Mouse (Mus musculus) neural tube, embryonic 14.5 days (tissue): Measurements from ENCODE around the gene Slc13a2. TPM values are rescaled to one million over a fixed set of nuclear protein-coding genes. Genes with fewer than 3 reads are reported as not detected.

ENCODE experiments used
- ATAC-seq: fragments of 200-750 bp; cut with Nextera tagmentation; 2 replicates; pipeline ENCODE4 v1.8.0; 2017; ENCODE audit warnings: low read depth, mild to moderate bottlenecking, moderate TSS enrichment, moderate library complexity
- H3K27ac ChIP-seq: fragments of 300-500 bp; sonication (generic); 2 replicates; pipeline ENCODE4 v1.5.1; 2014; ENCODE audit warnings: low read depth, mild to moderate bottlenecking, control low read depth, low read length, moderate library complexity, mixed read lengths
- H3K27me3 ChIP-seq: fragments of 300-500 bp; sonication (generic); 2 replicates; pipeline ENCODE4 v1.6.1; 2014; ENCODE audit warnings: low read length; ENCODE audit not compliant: control insufficient read depth, insufficient read depth
- H3K36me3 ChIP-seq: fragments of 300-500 bp; sonication (generic); 2 replicates; pipeline ENCODE4 v1.6.1; 2014; ENCODE audit warnings: low read length, mixed read lengths; ENCODE audit not compliant: control insufficient read depth, insufficient read depth
- H3K4me1 ChIP-seq: fragments of 300-500 bp; sonication (generic); 2 replicates; pipeline ENCODE4 v1.6.1; 2014; ENCODE audit warnings: low read length; ENCODE audit not compliant: control insufficient read depth, insufficient read depth
- H3K4me2 ChIP-seq: fragments of 300-500 bp; sonication (generic); 2 replicates; pipeline ENCODE4 v1.6.1; 2014; ENCODE audit warnings: mild to moderate bottlenecking, low read depth, low read length, control low read depth
- H3K4me3 ChIP-seq: fragments of 300-500 bp; sonication (generic); 2 replicates; pipeline ENCODE4 v1.5.1; 2014; ENCODE audit warnings: low read depth, low read length, control low read depth, mixed read lengths
- H3K9ac ChIP-seq: fragments of 300-500 bp; sonication (generic); replicated peaks from 2 replicates; pipeline ENCODE4 v1.6.1; 2014; ENCODE audit warnings: low read depth, mild to moderate bottlenecking, control low read depth, low read length, mixed read lengths
- H3K9me3 ChIP-seq: fragments of 300-500 bp; sonication (generic); 2 replicates; pipeline ENCODE4 v1.6.1; 2016; ENCODE audit warnings: low read length; ENCODE audit not compliant: control insufficient read depth
- WGBS: fragments of 180-500 bp; shearing (Covaris S2); extraction: QIAGEN DNeasy Blood & Tissue Kit; methylation state at CpG from one replicate; pipeline ENCODE4 v1.1.7; 2014; 5-methylcytosine and 5-hydroxymethylcytosine counted together
- polyA plus RNA-seq: library from polyadenylated mRNA; unstranded; fragments of >200 nt; fragmentation: Nextera tagmentation; extraction: Ambion mirVana; gene quantifications from 2 replicates; pipeline ENCODE4 v1.2.1, GENCODE M21; 2014

The Slc13a2 gene
- polyA plus RNA-seq, 1 experiment from 2014 or later: not detected

GRCm38 (mm10) chr11:78355471-78356238, 66.4 kb downstream of the Slc13a2 start:
- Histone ChIP-seq H3K4me3 (no peak overlapping the region), H3K4me1 (no peaks in the 10 kb centered on the region), H3K36me3 (no peaks in the 10 kb centered on the region), H3K4me2 (no peak overlapping the region), H3K9me3 (no peaks in the 10 kb centered on the region), H3K27ac (no peak overlapping the region), H3K27me3 (no peaks in the 10 kb centered on the region), H3K9ac (no peak overlapping the region)
- ATAC-seq: no peak
- 32% methylated on average over 4 of the region's 4 CpGs for WGBS

- no peaks in the 10 kb centered on the region for H3K9me3 ChIP-seq
- H3K4me2 ChIP-seq: no peak overlapping the region
- H3K4me3 ChIP-seq: no peak overlapping the region
- H3K27ac ChIP-seq: no peak overlapping the region
- no peaks in the 10 kb centered on the region for H3K4me1 ChIP-seq
- 86% methylated on average over 6 of the region's 6 CpGs for WGBS
- no peaks in the 10 kb centered on the region for H3K36me3 ChIP-seq
- no peak for ATAC-seq
- no peak overlapping the region for H3K9ac ChIP-seq
- H3K27me3 ChIP-seq: no peaks in the 10 kb centered on the region
Observed at GRCm38 (mm10) chr11:78354905-78355304, 67.1 kb downstream of the Slc13a2 start.

- H3K9me3 ChIP-seq: no peaks in the 10 kb centered on the region
- peaks cover 6% of the 10 kb centered on the region; the same call in 1 of the 2 replicates for H3K36me3 ChIP-seq
- 89% methylated on average over 1 of the region's 1 CpGs for WGBS
- no peak overlapping the region for H3K4me3 ChIP-seq
- H3K4me1 ChIP-seq: no peaks in the 10 kb centered on the region
- ATAC-seq: no peak
- H3K27me3 ChIP-seq: no peaks in the 10 kb centered on the region
- no peak overlapping the region for H3K9ac ChIP-seq
- H3K4me2 ChIP-seq: no peak overlapping the region
- no peak overlapping the region for H3K27ac ChIP-seq
Observed at GRCm38 (mm10) chr11:78353081-78353480, 68.9 kb downstream of the Slc13a2 start.

GRCm38 (mm10) chr11:78349441-78350358, 72.3 kb downstream of the Slc13a2 start:
- Histone ChIP-seq H3K27me3 (no peaks in the 10 kb centered on the region), H3K27ac (no peak overlapping the region), H3K4me2 (no peak overlapping the region), H3K36me3 (peaks cover 7% of the 10 kb centered on the region; the same call in 1 of the 2 replicates), H3K9ac (no peak overlapping the region), H3K4me1 (peaks cover 7% of the 10 kb centered on the region), H3K9me3 (no peaks in the 10 kb centered on the region), H3K4me3 (no peak overlapping the region)
- WGBS: 81% methylated on average over 4 of the region's 4 CpGs
- no peak for ATAC-seq

GRCm38 (mm10) chr11:78348474-78348873, 73.5 kb downstream of the Slc13a2 start:
- WGBS: 35% methylated on average over 7 of the region's 7 CpGs
- peaks cover 12% of the 10 kb centered on the region for H3K4me1 ChIP-seq
- no peaks in the 10 kb centered on the region for H3K9me3 ChIP-seq
- peaks cover 7% of the 10 kb centered on the region; the same call in 1 of the 2 replicates for H3K36me3 ChIP-seq
- no peak overlapping the region for H3K4me2 ChIP-seq
- H3K9ac ChIP-seq: no peak overlapping the region
- H3K27ac ChIP-seq: no peak overlapping the region
- no peak for ATAC-seq
- H3K4me3 ChIP-seq: no peak overlapping the region
- no peaks in the 10 kb centered on the region for H3K27me3 ChIP-seq

- no peak for ATAC-seq
- Histone ChIP-seq H3K4me1 (peaks cover 12% of the 10 kb centered on the region), H3K27ac (no peak overlapping the region), H3K9me3 (no peaks in the 10 kb centered on the region), H3K27me3 (no peaks in the 10 kb centered on the region), H3K9ac (no peak overlapping the region), H3K4me3 (no peak overlapping the region), H3K4me2 (no peak overlapping the region), H3K36me3 (peaks cover 7% of the 10 kb centered on the region; the same call in 1 of the 2 replicates)
- 76% methylated on average over 9 of the region's 9 CpGs for WGBS
Observed at GRCm38 (mm10) chr11:78347908-78348307, 74.1 kb downstream of the Slc13a2 start.

Other genes with a start within 250 kb of the Slc13a2 start
- 3.9 and 6.1 TPM in 2 replicates for gene Nek8, start 245.5 kb downstream of the Slc13a2 start, polyA plus RNA-seq
- 14.6 and 16.7 TPM in 2 replicates for gene Tlcd1, start 245.5 kb downstream of the Slc13a2 start, polyA plus RNA-seq
- 906 and 951 TPM in 2 replicates for gene Rpl23a, start 238.6 kb downstream of the Slc13a2 start, polyA plus RNA-seq
- 61.5 and 63.9 TPM in 2 replicates for gene Rab34, start 233.8 kb downstream of the Slc13a2 start, polyA plus RNA-seq
- gene Proca1, start 228.8 kb downstream of the Slc13a2 start, polyA plus RNA-seq: 2.8 and 3.5 TPM in 2 replicates
- 98.1 and 107 TPM in 2 replicates for gene Sdf2, start 176.5 kb downstream of the Slc13a2 start, polyA plus RNA-seq
- gene Supt6, start 176.2 kb downstream of the Slc13a2 start, polyA plus RNA-seq: 22.3 and 32.0 TPM in 2 replicates
- gene 2610507B11Rik, start 160.5 kb downstream of the Slc13a2 start, polyA plus RNA-seq: 63.2 and 73.7 TPM in 2 replicates
- gene BC030499, start 131.4 kb downstream of the Slc13a2 start, polyA plus RNA-seq: 0.08 and 0.30 TPM in 2 replicates
- gene Spag5, start 120.7 kb downstream of the Slc13a2 start, polyA plus RNA-seq: 3.4 and 3.5 TPM in 2 replicates
- gene Aldoc, start 99.2 kb downstream of the Slc13a2 start, polyA plus RNA-seq: 245 and 350 TPM in 2 replicates
- 71.4 and 80.0 TPM in 2 replicates for gene Pigs, start 93.8 kb downstream of the Slc13a2 start, polyA plus RNA-seq
- gene Unc119, start 78.7 kb downstream of the Slc13a2 start, polyA plus RNA-seq: 74.8 and 91.5 TPM in 2 replicates
- gene Foxn1, start 35.7 kb downstream of the Slc13a2 start, polyA plus RNA-seq: not detected in 2 replicates
- gene Slc46a1, start 43.5 kb upstream of the Slc13a2 start, polyA plus RNA-seq: 26.1 and 27.6 TPM in 2 replicates
- 54.3 and 56.1 TPM in 2 replicates for gene Sarm1, start 75.5 kb upstream of the Slc13a2 start, polyA plus RNA-seq
- gene Vtn, start 76.9 kb upstream of the Slc13a2 start, polyA plus RNA-seq: 91.3 and 227 TPM in 2 replicates
- gene Sebox, start 81.2 kb upstream of the Slc13a2 start, polyA plus RNA-seq: not detected in 2 replicates
- 104 and 108 TPM in 2 replicates for gene Tmem199, start 90.0 kb upstream of the Slc13a2 start, polyA plus RNA-seq
- gene Poldip2, start 90.0 kb upstream of the Slc13a2 start, polyA plus RNA-seq: 169 and 191 TPM in 2 replicates
- gene Tnfaip1, start 114.1 kb upstream of the Slc13a2 start, polyA plus RNA-seq: 49.3 and 55.0 TPM in 2 replicates
- gene Ift20, start 114.1 kb upstream of the Slc13a2 start, polyA plus RNA-seq: 122 and 124 TPM in 2 replicates
- gene Tmem97, start 128.6 kb upstream of the Slc13a2 start, polyA plus RNA-seq: 38.0 and 43.0 TPM in 2 replicates